Mouse (Mus musculus) embryonic facial prominence, embryonic 14.5 days (tissue): Measurements from ENCODE around the gene Zfp949. TPM values are rescaled to one million over a fixed set of nuclear protein-coding genes. Genes with fewer than 3 reads are reported as not detected.

Experiments used
- ATAC-seq: fragments of 200-750 bp; cut with Nextera tagmentation; 2 replicates; pipeline ENCODE4 v1.8.0; 2017; ENCODE audit warnings: low read depth, moderate number of reproducible peaks, moderate TSS enrichment
- DNase-seq: peaks from one replicate; pipeline ENCODE4 v3.0.0-alpha.2; 2015; ENCODE audit warnings: low spot score
- H3K27ac ChIP-seq: fragments of 300-500 bp; sonication (generic); replicated peaks from 2 replicates; pipeline ENCODE4 v1.5.1; 2014; ENCODE audit warnings: low read depth, mild to moderate bottlenecking, low read length, moderate library complexity
- H3K27me3 ChIP-seq: fragments of 300-500 bp; sonication (generic); replicated peaks from 2 replicates; pipeline ENCODE4 v1.6.1; 2014; ENCODE audit warnings: low read length; ENCODE audit not compliant: control insufficient read depth, insufficient read depth
- H3K36me3 ChIP-seq: fragments of 300-500 bp; sonication (generic); 2 replicates; pipeline ENCODE4 v1.6.1; 2014; ENCODE audit warnings: low read length, mixed read lengths; ENCODE audit not compliant: control insufficient read depth, insufficient read depth
- H3K4me1 ChIP-seq: fragments of 300-500 bp; sonication (generic); 2 replicates; pipeline ENCODE4 v1.6.1; 2014; ENCODE audit warnings: antibody characterized with exemption, low read length; ENCODE audit not compliant: control insufficient read depth, insufficient read depth
- H3K4me2 ChIP-seq: fragments of 300-500 bp; sonication (generic); 2 replicates; pipeline ENCODE4 v1.6.1; 2014; ENCODE audit warnings: low read depth, mild to moderate bottlenecking, low read length, moderate library complexity, mixed read lengths
- H3K4me3 ChIP-seq: fragments of 300-500 bp; sonication (generic); 2 replicates; pipeline ENCODE4 v1.5.1; 2014; ENCODE audit warnings: low read depth, mild to moderate bottlenecking, low read length
- H3K9ac ChIP-seq: fragments of 300-500 bp; sonication (generic); 2 replicates; pipeline ENCODE4 v1.6.1; 2014; ENCODE audit warnings: low read depth, mild to moderate bottlenecking, low read length, moderate library complexity, mixed read lengths
- H3K9me3 ChIP-seq: fragments of 300-500 bp; sonication (generic); 2 replicates; pipeline ENCODE4 v1.6.1; 2016; ENCODE audit warnings: low read length; ENCODE audit not compliant: control insufficient read depth
- WGBS: fragments of 180-500 bp; shearing (Covaris S2); extraction: QIAGEN DNeasy Blood & Tissue Kit; methylation state at CpG from one replicate; pipeline ENCODE4 v1.1.7; 2014; 5-methylcytosine and 5-hydroxymethylcytosine counted together
- polyA plus RNA-seq: library from polyadenylated mRNA; unstranded; fragments of >200 nt; fragmentation: Nextera tagmentation; extraction: Ambion mirVana; gene quantifications from 2 replicates; pipeline ENCODE4 v1.2.1, GENCODE M21; 2014

The Zfp949 gene
- polyA plus RNA-seq, 1 experiment from 2014 or later, result 9.0 TPM

DNA sequence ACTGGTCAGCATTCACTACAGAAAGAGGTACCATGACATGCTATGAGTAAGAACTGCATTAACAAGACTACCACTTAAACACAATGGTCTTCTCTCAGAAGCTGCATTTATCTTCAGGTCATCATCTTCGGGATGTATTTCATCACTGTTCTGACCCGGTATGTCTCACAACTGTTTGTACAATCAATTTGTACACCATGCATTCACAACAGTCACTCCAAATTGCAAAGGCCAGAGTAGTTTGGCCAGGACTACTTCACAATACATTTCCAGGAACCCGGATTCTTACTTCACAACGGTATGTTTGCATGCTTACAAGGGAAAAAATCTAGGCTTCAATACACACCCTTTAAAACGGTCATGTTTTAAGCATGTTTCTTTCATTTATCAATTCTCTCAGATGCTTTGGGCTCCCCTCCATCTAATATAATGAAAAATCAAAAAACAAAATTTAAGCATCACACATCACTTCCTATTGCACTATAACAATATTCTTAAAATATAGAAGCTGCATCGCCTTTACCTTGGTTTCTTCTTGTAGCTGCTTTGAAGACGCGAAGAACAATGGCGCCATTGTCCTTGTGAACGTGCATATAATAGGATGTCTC, 25.8 kb upstream of the Zfp949 start:
- DNase-seq, result no peak
- 0% methylated on average over 10 of the region's 10 CpGs for WGBS
- peaks cover 10% of the 10 kb centered on the region for H3K4me1 ChIP-seq

DNA sequence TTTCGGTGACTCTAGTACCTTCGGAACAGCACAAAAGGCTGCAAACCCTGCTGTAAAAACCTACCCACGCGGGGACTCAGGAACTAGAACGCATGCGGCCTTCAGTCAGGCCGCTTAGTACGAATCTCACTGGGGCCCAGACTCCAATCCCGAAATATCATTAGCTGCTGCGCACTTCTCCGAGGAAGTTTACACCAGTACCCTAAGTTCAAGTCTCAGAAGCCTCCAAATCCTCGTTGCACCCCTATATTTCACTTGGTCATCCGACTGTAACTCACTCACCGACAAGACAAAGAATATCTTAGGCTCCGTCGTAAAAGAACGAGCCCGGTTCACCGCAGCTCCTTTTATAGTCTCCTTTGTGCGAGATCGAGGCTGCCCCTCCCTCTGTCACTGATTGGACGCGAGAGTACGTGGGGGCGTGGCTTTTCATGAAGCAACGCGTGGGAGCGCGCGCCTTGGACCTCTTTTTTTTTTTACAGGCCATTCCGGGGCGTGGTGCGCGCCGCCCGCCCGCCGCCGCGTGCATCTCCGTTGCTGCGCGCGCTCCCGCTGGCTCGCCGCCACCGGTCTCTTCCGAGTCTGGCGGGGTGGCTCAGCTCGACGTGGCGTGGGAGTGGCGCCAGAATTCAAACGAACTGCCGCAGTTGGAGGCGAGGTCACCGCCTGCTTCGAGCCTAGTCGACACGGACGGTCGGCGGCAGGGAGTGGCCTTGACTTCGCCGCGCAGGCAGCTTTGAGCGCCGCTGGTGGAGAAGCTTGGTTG, 25.1 kb upstream of the Zfp949 start:
- peaks cover 10% of the 10 kb centered on the region for H3K4me1 ChIP-seq
- H3K9me3 ChIP-seq, result no peaks in the 10 kb centered on the region
- DNase-seq (peak; percentile 99), ATAC-seq (peak; percentile 86)
- peak overlapping the region; percentile 73 for H3K4me3 ChIP-seq
- WGBS, result under 1% methylated on average over 66 of the region's 69 CpGs
- peaks cover 17% of the 10 kb centered on the region for H3K36me3 ChIP-seq
- H3K9ac ChIP-seq, result peak overlapping the region; percentile 95
- no peaks in the 10 kb centered on the region for H3K27me3 ChIP-seq
- H3K4me2 ChIP-seq, result peak overlapping the region; percentile 70
- H3K27ac ChIP-seq, result peak overlapping the region; percentile 89

More for the DNA sequence above, 25.8 kb upstream of the Zfp949 start:
- peaks cover 17% of the 10 kb centered on the region for H3K36me3 ChIP-seq
- H3K9ac ChIP-seq, result peak overlapping the region; percentile 95
- H3K27me3 ChIP-seq, result no peaks in the 10 kb centered on the region
- no peak for ATAC-seq
- peak overlapping the region; percentile 59 for H3K4me2 ChIP-seq
- no peaks in the 10 kb centered on the region for H3K9me3 ChIP-seq
- peak overlapping the region; percentile 89 for H3K27ac ChIP-seq
- H3K4me3 ChIP-seq, result peak overlapping the region; percentile 73

DNA sequence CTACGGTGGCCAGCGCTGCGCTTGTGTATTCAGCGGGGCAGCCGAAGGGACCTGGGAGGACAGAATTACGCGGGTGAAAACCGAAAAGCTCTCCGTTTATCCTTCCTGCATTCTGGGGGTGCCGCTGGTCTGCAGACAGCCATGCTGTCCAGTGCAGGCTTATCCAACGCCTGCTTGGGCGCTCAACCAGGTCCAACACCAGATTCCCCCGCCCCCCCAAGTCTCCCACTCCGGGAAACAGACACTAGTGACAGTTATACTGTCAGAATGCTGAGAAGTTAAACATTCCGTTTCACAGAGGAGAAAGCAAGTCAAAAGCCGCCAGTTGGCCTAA, 24.5 kb upstream of the Zfp949 start:
- ATAC-seq, result no peak
- H3K9me3 ChIP-seq, result no peaks in the 10 kb centered on the region
- under 1% methylated on average over 16 of the region's 16 CpGs for WGBS

DNA sequence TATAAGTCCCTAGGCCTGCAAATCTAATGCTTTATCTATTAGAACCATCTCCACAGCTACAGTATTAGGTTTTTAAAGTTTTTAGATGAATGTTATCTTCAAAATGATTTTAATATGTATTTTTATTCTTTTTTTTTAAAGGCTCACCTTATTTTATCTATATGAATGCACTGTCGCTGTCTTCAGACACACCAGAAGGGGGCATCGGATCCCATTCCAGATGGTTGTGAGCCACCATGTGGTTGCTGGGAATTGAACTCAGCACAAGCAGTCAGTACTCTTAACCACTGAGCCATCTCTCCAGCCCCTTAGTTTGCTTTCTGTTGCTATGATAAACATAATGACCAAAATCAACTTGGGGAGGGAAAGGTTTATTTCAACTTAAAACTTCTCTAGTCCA, 23.5 kb upstream of the Zfp949 start:
- no peaks in the 10 kb centered on the region for H3K9me3 ChIP-seq
- H3K4me3 ChIP-seq, result no peak overlapping the region
- DNase-seq, result no peak
- H3K4me1 ChIP-seq, result peaks cover 10% of the 10 kb centered on the region
- H3K27me3 ChIP-seq, result no peaks in the 10 kb centered on the region
- ATAC-seq, result no peak
- no peak overlapping the region for H3K4me2 ChIP-seq
- no peak overlapping the region for H3K27ac ChIP-seq
- 91% methylated on average over 2 of the region's 2 CpGs for WGBS
- no peak overlapping the region for H3K9ac ChIP-seq
- H3K36me3 ChIP-seq, result peaks cover 17% of the 10 kb centered on the region

More for the DNA sequence above, 24.5 kb upstream of the Zfp949 start:
- DNase-seq, result no peak
- Histone ChIP-seq H3K4me1 (peaks cover 10% of the 10 kb centered on the region), H3K9ac (peak overlapping the region; percentile 69), H3K4me2 (peak overlapping the region; percentile 70), H3K27me3 (no peaks in the 10 kb centered on the region), H3K36me3 (peaks cover 17% of the 10 kb centered on the region), H3K27ac (peak overlapping the region; percentile 79), H3K4me3 (peak overlapping the region; percentile 73)

DNA sequence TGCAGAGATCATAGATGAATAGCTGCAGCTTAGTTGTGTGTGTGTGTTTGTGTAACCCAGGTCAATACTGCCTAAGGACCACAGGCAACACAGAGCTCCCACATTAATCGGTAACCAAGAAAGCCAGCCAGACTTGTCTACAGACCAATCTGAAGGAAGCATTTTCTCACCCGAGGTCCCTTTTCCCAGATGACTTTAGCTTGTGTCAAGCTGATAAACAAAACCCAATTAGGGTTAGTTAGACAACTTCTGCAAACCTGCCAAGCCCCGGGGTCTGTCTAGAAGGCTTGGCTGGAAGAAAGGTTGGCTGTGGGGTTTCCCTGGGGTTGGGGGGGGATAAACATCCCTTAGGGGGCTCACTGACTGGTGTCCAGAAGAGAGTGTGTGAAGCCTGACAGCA, 23.0 kb upstream of the Zfp949 start:
- H3K4me3 ChIP-seq, result no peak overlapping the region
- peaks cover 15% of the 10 kb centered on the region for H3K36me3 ChIP-seq
- DNase-seq (no peak), ATAC-seq (no peak)
- peaks cover 10% of the 10 kb centered on the region for H3K4me1 ChIP-seq
- 78% methylated on average over 3 of the region's 3 CpGs for WGBS
- H3K27ac ChIP-seq, result no peak overlapping the region
- H3K4me2 ChIP-seq, result no peak overlapping the region
- no peaks in the 10 kb centered on the region for H3K27me3 ChIP-seq
- H3K9ac ChIP-seq, result no peak overlapping the region
- no peaks in the 10 kb centered on the region for H3K9me3 ChIP-seq

DNA sequence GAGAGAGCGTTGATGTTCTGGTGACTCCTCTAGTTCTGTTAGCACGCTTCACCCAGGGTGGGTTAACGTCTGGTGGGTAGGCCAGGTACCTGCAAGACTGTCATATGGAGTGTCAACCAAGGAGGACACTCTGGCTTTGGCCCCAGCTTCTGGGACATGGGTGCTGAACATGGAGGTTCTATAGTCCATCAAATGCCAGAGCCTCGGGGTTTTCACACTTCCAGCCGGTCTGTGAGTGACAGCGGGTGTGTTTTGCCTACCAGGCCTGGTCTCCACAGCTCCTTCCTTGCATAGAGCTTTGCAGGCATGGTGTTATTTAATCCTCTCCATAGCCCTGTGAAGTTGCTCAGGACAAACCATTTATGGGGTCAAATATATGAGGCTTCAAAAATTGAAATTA, 22.5 kb upstream of the Zfp949 start:
- peaks cover 8% of the 10 kb centered on the region for H3K4me1 ChIP-seq
- H3K27ac ChIP-seq, result no peak overlapping the region
- ATAC-seq (no peak), DNase-seq (no peak)
- peaks cover 9% of the 10 kb centered on the region for H3K36me3 ChIP-seq
- WGBS, result 82% methylated on average over 6 of the region's 6 CpGs
- H3K4me3 ChIP-seq, result no peak overlapping the region
- no peak overlapping the region for H3K4me2 ChIP-seq
- H3K9ac ChIP-seq, result no peak overlapping the region
- no peaks in the 10 kb centered on the region for H3K9me3 ChIP-seq
- H3K27me3 ChIP-seq, result no peaks in the 10 kb centered on the region

DNA sequence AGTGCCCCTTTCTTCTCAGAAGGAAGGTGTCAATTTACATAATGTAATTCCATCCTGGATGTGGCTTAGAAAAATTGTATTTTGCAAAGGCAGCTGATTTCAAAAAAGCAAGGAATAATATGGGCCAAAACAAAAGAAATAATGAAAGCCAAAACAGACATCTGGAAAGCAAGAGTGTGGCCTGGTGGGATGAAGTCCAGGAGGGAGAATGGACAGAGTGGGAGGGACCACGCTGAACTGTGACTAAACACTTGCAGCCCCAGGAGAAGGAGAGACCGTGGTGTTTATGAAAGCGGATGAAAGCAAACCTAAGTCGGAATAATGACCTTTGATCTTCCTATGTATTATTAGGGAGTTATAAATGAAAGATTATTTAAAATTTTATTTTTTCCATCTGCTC, 19.9 kb upstream of the Zfp949 start:
- Histone ChIP-seq H3K27me3 (no peaks in the 10 kb centered on the region), H3K4me2 (no peak overlapping the region), H3K9ac (no peak overlapping the region), H3K9me3 (no peaks in the 10 kb centered on the region), H3K27ac (no peak overlapping the region), H3K4me3 (no peak overlapping the region), H3K36me3 (no peaks in the 10 kb centered on the region), H3K4me1 (no peaks in the 10 kb centered on the region)
- WGBS, result 52% methylated on average over 4 of the region's 4 CpGs
- ATAC-seq (no peak), DNase-seq (peak; percentile 31)

DNA sequence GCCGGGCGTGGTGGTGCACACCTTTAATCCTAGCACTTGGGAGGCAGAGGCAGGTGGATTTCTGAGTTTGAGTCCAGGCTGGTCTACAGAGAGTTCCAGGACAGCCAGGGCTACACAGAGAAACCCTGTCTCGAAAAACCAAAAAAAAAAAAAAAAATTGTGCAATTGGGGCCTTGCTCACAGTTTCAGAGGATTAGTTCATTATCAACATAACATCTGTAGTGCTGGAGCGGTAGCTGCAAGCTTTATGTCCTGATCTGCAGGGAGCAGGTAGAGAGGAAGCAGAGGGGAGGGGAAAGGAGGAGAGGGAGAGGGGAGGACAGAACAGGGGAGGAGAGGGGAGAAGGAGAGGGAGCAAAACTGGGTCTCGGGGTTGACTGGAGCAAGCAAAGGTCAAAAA, 19.1 kb upstream of the Zfp949 start:
- Histone ChIP-seq H3K4me2 (no peak overlapping the region), H3K36me3 (no peaks in the 10 kb centered on the region), H3K9ac (no peak overlapping the region), H3K27ac (no peak overlapping the region), H3K4me1 (no peaks in the 10 kb centered on the region), H3K27me3 (no peaks in the 10 kb centered on the region), H3K4me3 (no peak overlapping the region), H3K9me3 (no peaks in the 10 kb centered on the region)
- 82% methylated on average over 5 of the region's 5 CpGs for WGBS
- ATAC-seq, result no peak
- no peak for DNase-seq

DNA sequence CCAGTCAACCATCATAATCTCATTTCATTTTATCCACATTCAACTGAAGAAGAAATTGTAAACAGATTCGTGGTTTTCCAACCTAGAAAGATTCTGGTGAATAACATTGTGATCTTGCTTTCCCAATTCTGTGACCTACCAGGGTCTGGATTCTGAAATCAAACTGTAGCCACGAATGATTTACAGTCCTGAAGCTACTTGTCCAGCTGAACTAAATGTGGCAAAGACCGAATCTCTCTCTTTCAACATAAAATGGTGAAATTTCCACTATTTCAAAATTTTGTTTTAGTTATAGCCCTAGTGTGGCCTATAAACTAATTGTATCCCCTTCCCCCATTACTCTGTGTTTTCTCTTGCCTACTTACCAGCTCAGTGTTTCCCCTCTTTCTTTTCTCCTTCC, 18.2 kb upstream of the Zfp949 start:
- ATAC-seq (no peak), DNase-seq (no peak)
- no peak overlapping the region for H3K4me2 ChIP-seq
- H3K27me3 ChIP-seq, result no peaks in the 10 kb centered on the region
- H3K36me3 ChIP-seq, result no peaks in the 10 kb centered on the region
- H3K4me3 ChIP-seq, result no peak overlapping the region
- H3K9me3 ChIP-seq, result no peaks in the 10 kb centered on the region
- no peak overlapping the region for H3K9ac ChIP-seq
- H3K27ac ChIP-seq, result no peak overlapping the region
- 81% methylated on average over 3 of the region's 3 CpGs for WGBS
- no peaks in the 10 kb centered on the region for H3K4me1 ChIP-seq
